Mouse (Mus musculus) layer of hippocampus, adult 8-10 months (tissue): ENCODE data around the gene Stip1. TPM values are rescaled to one million over a fixed set of nuclear protein-coding genes. Genes with fewer than 3 reads are reported as not detected.
A peak's percentile ranks its signal among the peaks of the same experiment; 100 is the strongest.
"Not testable (repeated sequence)": the region's sequence is repeated elsewhere in the genome, so short reads cannot be mapped to it uniquely, and the experiment has no call there.

Experiments used
- DNase-seq, 2 experiments: peaks; one replicate each; pipeline ENCODE4 v3.0.0; 2022; ENCODE audit warnings: low spot score in 2 of 2
- total RNA-seq, 4 experiments: library from RNA; stranded (reverse); gene quantifications; 2 replicates each; pipeline ENCODE4 v1.2.4; 2022

Gene Stip1
- total RNA-seq: 100 to 1,000 TPM; 155 to 228 (median 191) TPM

- DNase-seq: peak; percentile 99 to 100
These were observed at the start of gene Stip1 for GRCm38 (mm10) chr19:7039841-7040636. TSS of gene Stip1 (minus strand) at chr19:7039967.

- no peak for DNase-seq
These were observed 49.3 kb upstream of the Stip1 start for GRCm38 (mm10) chr19:7089050-7089449.

GRCm38 (mm10) chr19:7088558-7088957 lies 48.8 kb upstream of the Stip1 start:
- DNase-seq: no peak

- no peak for DNase-seq
These were observed 45.0 kb upstream of the Stip1 start for GRCm38 (mm10) chr19:7084734-7085133.

GRCm38 (mm10) chr19:7083035-7083794 lies 43.4 kb upstream of the Stip1 start:
- DNase-seq: peak in 1 of 2 experiments; percentile 45

GRCm38 (mm10) chr19:7081516-7082266 lies 41.9 kb upstream of the Stip1 start:
- DNase-seq: no peak

- no peak for DNase-seq
These were observed 38.5 kb upstream of the Stip1 start for GRCm38 (mm10) chr19:7078271-7078670.

GRCm38 (mm10) chr19:7077666-7078065 lies 37.9 kb upstream of the Stip1 start:
- no peak for DNase-seq

- not testable (repeated sequence) for DNase-seq
These were observed 35.6 kb upstream of the Stip1 start for GRCm38 (mm10) chr19:7075336-7075735.

- no peak for DNase-seq
These were observed 34.4 kb upstream of the Stip1 start for GRCm38 (mm10) chr19:7073997-7074781.

GRCm38 (mm10) chr19:7072221-7072620 lies 32.5 kb upstream of the Stip1 start:
- DNase-seq: no peak

- DNase-seq: no peak
These were observed 31.0 kb upstream of the Stip1 start for GRCm38 (mm10) chr19:7070775-7071174.

- DNase-seq: no peak
These were observed 30.3 kb upstream of the Stip1 start for GRCm38 (mm10) chr19:7069781-7070763.

GRCm38 (mm10) chr19:7068661-7069531 lies 29.1 kb upstream of the Stip1 start:
- no peak for DNase-seq

GRCm38 (mm10) chr19:7068136-7068535 lies 28.4 kb upstream of the Stip1 start:
- DNase-seq: peak; percentile 65 to 81

GRCm38 (mm10) chr19:7067344-7068050 lies 27.7 kb upstream of the Stip1 start:
- DNase-seq: no peak

GRCm38 (mm10) chr19:7066828-7067342 lies 27.1 kb upstream of the Stip1 start:
- no peak for DNase-seq
